Mouse (Mus musculus) left cerebral cortex, adult 18-20 months (tissue): ENCODE measurements around the gene Fam57b. TPM values are rescaled to one million over a fixed set of nuclear protein-coding genes. Genes with fewer than 3 reads are reported as not detected.

Experiments used
- DNase-seq, 2 experiments: peaks; one replicate each; pipeline ENCODE4 v3.0.0; 2021 to 2022; ENCODE audit warnings: low spot score in 2 of 2, mixed read lengths in 1 of 2
- long read RNA-seq, 2 experiments: library from polyadenylated mRNA; stranded (forward); transcript quantifications; one replicate each; pipeline ENCODE4 v2.0.0; 2021
- total RNA-seq, 2 experiments: library from RNA; stranded (reverse); gene quantifications; 2 replicates each; pipeline ENCODE4 v1.2.3; 2021

Fam57b gene
- 10 to 100 TPM; 63.0 to 65.5 TPM for total RNA-seq
- long read RNA-seq, experiment 1, transcript Fam57b-201 (5 exons, 2,328 nt) = major isoform, 12 of 23 reads
- long read RNA-seq, experiment 1, partial matches to known transcripts = 9 of 23 reads
- long read RNA-seq, experiment 1, other reads (novel, unspliced or antisense) = 2 of 23 reads
- long read RNA-seq, experiment 2, transcript Fam57b-201 (5 exons, 2,328 nt) = major isoform, 11 of 21 reads
- long read RNA-seq, experiment 2, partial matches to known transcripts = 8 of 21 reads
- long read RNA-seq, experiment 2, other reads (novel, unspliced or antisense) = 1 of 21 reads

DNA sequence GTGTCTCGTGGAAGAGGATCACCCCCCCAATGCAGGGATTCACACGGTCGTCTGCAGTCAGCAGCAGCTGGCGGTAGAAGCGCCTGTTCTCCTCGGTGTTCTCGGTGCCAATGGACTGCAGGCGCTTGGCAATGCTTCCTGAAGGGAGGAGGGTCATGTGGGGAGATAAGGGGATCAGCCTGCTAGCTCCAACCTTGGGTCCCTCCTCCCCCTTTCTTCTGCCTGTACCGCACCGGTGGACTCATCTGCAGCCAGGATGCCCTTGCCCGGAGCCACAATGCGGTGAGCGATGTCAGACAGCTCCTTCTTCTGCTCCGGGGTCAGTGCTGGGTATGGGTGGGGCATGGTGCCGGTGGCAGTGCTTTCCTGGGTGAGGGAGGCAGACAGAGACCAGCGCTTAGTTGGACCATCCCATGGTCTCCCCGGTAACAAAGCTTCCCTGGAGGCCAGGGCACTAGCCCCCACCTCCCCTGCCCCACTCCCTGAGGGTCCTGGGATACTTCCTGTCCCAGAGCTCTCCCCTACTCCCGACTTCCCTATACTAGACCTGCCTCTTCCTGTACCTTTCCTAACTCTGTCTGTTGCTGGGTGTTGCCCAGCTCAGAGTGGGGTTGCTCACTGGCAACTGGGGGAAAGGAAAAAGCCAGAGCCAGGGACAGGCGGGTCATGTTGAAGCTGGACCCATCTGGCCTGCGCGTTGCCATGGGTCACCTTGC is at the start of gene Fam57b:
Gene Fam57b, plus strand, starts transcription at position 258 of the 716 bp plus-strand sequence.
- no peak for DNase-seq

DNA sequence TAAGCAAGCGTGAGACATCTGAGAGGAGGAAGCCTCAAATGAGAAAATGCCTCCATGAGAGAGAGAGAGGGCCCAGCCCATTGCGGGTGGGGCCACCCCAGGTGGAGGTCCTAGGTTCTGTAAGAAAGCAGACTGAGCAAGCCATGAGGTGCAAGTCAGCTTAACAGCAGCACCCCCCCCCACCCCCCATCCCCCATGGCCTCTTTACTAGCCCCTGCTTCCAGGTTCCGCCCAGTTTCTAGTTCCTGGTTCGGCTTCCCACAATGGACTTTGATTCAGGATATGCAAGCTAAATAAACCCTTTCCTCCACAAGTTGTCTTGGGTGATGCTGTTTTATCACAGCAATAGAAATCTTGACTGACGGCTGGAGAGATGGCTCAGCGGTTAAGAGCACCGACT is 48.6 kb upstream of the Fam57b start:
- no peak for DNase-seq

DNA sequence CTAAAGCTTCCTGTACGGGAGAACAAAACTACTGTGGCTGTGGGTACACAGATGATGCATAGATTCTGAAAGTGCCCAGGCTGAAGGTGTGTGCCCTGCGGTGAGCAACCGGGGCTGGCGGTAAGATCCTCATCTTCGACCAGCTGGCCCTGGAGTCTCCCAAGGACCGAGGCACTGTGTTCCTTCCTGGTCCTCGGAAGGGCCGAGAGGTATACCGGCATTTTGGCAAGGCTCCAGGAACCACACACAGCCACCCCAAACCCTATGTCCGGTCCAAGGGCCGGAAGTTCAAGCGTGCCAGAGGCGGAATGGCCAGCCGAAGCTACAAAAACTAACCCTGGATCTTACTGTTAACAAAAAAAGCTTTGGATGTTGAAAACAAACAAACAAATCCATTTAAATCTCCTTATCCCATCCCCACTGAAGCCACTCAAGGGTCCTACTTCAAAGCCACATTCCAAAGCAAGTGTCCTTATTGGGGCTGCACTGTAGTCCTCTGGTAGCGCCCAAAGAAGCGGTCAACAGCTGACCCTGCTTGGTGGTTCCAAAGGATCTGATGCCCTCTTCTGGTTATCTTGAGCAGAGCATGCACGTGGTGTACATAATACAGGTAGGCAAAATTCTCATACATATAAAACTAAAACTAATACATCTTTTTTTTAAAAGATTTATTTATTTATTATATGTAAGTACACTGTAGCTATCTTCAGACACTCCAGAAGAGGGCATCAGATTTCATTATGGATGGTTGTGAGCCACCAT is 47.7 kb upstream of the Fam57b start:
- no peak for DNase-seq

DNA sequence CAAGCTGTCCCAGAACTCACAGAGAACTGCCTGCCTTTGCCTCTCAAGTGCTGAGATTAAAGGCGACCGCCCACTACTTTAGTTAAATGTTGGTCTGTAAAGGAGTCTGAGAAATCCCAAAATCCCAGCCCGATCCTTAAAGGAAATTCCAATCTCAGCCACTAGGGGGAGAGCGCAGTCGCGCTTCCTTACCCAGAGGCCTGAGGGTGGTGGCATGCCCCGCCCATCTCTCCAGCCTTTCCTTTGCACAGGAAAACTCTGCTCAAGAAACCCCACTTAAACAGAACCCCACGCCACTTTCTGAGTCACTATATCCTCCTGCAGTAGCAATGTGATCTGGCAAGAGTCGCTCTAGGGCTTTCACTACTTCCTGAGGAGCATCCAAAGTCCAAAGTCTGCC is 42.6 kb upstream of the Fam57b start:
- DNase-seq = peak; percentile 71 to 78

DNA sequence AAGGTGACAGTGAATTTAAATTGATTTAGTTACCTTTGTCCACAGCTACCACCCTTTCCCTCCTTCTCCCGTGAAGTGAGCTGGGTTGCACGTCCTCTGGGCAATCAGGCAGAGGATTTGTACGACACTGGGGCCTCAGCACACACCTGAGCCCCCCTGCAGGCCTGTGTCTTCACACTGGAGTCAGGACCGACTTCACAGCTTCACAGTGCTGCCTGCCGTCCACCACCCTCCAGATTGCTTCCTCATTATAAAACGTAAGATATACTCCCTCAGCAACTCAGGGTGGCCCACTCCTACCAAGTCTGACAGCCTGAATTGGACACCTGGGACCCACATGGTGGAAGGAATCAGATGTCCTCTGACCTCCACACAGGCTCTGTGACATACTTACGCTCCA is 38.9 kb upstream of the Fam57b start:
- no peak for DNase-seq

DNA sequence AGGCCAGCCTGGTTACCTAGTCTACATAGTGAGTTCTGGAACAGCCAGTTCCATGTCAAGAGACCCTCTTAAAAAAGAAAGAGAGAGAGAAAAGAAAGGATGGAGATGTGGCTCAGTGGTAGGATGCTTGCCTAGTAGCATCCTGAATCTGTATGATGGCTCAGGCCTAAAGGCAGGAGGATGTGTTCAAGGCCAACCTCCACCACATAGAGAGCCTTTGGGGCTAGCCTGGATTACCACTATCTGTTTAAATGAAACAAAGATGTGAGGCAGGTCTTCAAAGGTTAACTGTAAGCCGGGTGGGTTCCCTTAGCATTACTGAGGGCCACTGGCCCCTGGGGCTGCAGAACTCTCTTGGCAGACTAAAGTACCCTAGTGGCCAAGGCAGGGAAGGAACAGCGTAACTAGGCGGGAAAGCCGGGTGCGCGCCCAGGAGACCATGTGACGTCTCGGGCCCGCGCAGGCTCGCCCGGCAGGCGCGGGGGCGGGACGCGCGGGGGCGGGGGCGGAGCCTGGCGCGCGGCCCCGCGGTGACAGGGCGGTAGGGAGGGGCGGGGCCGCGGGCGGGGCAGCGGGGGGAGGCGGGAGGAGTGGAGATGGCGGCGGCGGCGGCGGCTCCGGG is 38.3 kb upstream of the Fam57b start, which contains the start of gene Mapk3:
Gene Mapk3, plus strand, starts transcription at position 552 of the 622 bp plus-strand sequence.
- DNase-seq = peak; percentile 78 to 83

DNA sequence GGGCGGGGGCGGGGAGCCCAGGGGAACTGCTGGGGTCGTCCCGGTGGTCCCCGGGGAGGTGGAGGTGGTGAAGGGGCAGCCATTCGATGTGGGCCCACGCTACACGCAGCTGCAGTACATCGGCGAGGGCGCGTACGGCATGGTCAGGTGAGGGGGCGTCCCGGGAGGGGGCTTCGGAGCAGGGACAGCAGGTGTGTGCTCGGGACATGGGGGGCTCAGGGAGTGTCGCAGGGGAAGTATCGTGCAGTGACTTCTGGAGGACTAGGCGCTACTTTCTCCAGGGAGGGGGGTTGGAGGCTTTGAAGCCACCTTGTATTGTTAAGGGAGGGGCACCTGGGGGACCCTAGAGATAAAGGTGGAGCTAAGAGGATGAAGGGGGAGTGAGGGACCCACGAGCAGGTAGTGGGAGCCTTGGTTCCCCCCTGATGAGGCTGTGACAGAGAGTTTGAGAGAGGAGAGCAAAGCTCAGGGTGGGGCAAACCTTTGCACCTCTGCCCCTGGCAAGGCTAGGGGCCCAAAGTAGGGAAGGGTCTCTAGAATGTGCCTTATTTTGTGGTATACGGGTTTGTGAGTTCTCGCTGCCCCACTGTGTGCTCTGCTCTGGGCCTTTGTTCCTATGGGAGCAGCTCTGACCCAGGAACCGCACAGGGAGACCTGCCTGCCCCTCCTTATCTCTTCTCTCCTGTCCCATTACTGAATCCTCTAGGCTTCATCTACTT is 37.6 kb upstream of the Fam57b start:
- DNase-seq = no peak

DNA sequence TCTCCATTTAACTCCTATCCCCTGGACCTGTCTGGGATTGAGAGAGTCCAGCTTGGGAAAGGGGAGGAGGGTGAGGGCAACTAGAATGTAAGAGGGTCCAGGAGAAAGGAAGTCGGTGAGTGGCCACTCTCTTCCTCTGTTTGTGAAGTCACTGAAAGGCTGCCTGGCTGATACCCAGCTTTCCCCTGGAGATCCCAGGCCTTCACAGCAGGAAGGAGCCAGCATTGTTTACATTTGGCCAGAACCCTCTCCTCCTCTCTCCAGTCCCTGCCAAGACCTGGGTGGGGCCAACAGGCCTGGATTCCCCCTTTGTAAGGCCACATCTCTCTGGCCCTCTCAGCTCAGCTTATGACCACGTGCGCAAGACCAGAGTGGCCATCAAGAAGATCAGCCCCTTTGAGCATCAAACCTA is 37.1 kb upstream of the Fam57b start:
- no peak for DNase-seq

DNA sequence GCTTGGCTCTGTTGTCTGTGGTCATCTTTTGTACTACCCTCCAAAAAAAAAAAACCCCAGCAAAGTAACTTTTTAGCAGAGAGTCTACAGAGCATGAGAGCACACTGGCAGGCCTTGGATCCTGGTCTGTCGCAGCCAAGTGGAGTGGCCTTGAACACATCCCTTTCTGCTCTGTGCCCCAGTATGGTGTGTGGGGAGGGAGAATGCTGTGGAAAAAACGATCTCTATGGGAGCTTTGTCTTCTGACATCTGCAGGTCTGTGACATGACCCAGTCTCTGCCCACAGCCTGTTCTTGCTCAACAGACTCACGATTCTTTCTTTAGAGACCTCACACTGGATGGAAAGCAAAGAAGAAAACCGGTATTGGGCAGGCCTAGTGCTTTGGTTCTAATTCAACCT is 36.5 kb upstream of the Fam57b start:
- no peak for DNase-seq

DNA sequence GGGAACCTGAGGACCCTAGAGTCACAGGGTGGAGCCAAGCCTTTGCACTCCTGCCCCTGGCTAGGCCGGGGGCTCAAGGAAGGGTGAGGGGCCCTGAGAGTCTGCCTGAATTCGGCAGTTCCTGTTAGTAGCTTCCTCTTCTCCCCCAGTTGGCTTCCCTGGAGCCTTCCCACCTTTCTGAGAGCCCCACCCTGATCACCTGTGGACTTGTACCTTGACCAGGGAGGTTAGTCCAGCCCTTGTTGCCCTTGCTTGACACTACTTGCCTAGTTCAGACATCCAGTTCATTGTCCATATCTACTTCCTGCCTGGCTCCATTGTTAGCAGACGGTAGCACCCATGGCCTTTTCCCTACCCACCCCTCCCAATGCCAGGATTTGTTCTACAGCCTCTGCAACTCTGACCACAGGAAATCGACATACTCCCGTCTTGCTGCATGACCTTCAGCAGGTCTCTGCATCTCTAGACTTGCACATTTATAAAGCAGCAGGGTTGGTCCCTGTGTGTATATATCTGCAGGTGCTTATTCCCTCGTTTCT is 35.9 kb upstream of the Fam57b start:
- DNase-seq = no peak

DNA sequence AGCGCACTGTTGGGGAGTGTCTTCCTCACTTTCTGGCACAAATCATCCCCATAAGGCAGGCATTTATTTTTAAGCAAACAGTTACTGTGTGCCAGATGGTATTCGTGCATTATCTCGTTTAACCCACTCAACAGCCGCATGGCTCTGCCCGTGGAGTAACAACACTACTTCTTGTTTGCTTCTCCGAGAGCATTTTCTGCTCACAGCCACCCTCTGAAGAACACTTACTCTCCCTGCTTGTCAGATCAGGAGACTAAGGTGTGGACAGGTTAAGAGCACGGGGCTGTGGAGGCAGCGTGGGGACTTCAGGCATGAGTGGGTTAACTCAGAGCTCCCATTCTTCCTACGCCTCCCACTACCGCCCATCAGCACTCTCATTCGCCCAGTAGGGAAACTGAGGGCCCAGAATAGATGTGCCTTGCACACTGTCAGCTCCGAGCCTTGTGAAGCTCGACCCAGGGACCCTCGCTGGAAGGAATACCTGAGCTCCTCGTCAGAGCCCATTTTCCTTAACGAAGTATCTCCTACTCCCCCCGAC is 34.9 kb upstream of the Fam57b start:
- peak in 1 of 2 experiments; percentile 58 for DNase-seq

DNA sequence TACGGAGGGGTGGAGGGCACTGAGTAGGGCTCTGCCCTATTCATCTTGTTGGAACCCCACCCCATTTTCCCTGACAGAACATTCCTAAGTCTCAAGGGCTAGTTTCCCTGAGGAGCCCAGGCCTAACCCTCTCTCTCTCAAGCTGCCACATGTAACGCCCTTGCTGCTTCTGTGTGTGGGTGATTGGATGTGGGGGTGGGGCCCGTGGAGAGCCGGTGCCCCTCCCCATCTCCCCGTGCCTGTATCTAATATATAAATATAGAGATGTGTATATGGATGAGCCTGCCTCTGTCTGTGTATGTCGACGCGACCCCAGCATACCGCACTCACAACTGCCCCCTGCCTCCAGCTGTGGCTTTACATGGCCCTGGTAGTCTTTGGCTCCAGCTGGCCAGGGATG is 31.9 kb upstream of the Fam57b start:
- DNase-seq = no peak

DNA sequence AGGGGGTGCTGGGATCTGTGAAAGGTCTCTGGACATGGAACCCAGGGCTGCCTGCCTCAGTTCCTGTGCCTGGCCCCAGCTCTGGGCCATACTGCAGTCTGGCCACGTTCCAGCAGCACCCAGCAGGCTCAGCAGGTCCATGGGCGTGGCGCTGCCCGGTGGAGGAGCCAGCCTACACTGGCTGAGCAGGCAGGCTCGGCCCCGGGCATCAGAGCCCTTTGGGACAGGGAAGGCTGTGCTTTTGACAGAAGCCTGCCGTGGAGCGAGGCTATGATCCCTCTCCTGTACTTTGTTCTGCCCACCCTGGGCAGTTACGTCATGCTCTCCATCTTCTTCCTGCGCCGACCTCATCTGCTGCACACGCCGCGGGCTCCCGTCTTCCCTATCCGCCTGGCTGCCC is 31.3 kb upstream of the Fam57b start, which contains the start of gene Gdpd3:
Gene Gdpd3, plus strand, starts transcription at position 134 of the 400 bp plus-strand sequence.
- DNase-seq = no peak

DNA sequence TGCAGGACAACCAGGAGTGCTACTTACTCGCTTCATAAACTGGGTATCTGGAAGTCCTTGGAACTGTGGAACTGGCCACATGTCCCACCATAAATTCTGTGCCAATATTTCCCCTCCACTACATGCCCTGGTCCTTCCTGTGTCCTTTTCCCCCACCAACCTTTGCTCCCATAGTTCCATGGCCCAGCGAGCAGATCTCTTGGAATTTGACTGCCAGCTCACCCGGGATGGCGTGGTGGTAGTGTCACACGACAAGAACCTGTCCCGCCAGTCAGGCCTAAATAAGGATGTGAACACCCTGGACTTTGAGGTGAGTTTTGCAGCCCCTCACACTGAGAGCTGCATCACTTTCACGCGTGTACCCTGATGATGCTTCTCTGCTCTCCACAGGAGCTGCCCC is 30.5 kb upstream of the Fam57b start:
- DNase-seq = no peak

DNA sequence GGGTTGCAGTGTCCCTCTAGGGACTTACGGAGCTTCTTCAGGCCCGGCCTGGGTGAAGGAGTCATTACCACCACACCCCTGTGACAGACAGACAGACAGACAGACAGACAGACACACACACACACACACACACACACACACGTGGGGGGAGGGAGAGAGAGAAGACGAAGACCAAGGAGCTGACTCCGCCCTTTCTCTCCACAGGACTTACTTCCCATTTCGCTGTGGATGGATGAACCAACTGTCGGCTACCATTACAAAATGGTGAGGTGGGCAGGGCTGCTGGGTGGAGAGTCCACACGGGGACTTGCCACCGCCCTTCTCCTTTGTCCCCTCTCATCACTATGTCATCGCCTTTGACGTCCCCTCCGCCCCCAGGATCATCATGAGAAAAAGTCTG is 26.7 kb upstream of the Fam57b start:
- no peak for DNase-seq

DNA sequence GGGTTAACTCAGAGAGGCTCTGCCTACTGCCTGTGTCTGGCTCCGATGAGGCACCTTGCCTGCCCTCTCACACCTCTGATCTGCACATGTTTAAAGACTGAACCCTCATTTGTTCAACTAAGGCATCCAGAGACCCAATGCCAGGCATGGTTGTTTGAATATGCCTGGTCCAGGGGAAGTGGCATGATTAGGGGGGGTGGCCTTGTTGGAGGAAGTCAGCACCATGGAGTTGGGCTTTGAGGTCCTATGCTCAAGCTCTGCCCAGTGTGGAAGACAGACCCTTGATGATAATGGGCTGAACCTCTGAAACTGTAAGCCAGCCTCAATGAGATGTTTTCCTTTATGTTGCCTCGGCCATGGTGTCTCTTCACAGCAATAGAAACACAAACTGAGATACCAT is 24.1 kb upstream of the Fam57b start:
- no peak for DNase-seq

DNA sequence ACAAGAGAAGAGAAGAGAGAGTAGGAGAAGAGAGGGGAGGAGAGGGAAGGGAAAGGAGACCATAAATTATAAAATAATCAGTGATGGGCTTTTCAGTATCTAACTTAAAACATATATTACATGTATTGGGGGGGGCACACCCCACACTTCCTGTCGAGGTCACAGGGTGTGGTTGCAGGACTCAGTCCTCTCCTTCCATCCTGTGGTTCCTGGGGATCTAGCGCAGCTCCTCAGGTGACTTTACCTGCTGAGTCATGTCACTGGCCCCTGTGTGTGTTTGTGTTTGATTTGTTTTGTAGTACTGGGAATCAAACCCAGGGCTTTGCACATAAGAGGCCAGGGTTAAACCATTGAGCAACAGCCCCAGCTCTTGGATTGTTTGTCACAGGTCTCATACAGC is 23.0 kb upstream of the Fam57b start:
- DNase-seq = no peak

DNA sequence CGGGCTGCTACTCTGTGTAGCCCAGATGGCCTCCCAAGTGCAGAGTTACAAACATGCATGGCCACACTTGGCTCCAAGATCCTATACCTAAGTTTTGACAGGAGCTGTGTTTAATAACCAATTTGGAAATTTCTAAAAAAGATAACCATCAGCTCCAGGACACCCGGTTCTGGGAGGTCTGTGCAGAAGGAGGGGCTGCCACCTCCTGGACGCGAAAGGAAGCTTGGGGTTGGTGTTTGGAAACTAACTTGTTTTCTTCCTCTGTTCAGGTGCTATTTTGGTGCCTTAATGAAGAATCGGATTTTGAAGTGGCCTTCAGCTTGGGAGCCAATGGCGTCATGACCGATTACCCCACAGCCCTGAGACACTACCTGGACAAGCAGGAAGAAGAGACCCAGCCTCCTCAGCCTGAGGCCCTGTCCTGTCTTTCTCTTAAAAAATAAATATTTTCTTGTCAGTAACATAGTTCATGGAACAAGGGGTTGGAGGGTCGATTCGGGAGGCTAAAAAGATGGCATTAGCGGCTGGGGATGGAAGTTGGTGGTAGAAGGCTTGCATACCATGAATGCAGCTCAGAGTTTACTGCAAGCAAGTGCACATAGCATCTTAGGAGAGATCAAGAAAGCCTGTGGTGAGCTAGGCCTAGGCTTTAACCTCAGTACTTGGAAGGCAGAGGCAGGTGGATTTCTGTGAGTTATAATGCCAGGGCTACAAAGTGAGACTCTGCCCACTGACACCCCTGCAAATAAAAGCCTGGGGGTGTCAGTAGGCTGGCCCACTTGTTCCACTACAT is 22.1 kb upstream of the Fam57b start:
- DNase-seq = no peak

DNA sequence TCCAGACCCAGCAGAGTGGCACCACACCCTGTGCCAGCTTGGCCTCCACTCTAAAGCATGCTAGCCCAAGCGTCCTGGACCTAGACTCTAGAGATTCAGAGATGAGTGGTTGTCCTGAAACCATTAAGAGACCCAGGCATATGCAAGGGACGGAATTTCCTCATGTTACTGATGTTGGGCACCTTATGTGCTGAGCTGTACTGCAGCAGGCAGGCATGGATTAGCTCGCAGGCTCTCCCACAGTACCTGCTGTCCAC is 21.6 kb upstream of the Fam57b start:
- DNase-seq = no peak

DNA sequence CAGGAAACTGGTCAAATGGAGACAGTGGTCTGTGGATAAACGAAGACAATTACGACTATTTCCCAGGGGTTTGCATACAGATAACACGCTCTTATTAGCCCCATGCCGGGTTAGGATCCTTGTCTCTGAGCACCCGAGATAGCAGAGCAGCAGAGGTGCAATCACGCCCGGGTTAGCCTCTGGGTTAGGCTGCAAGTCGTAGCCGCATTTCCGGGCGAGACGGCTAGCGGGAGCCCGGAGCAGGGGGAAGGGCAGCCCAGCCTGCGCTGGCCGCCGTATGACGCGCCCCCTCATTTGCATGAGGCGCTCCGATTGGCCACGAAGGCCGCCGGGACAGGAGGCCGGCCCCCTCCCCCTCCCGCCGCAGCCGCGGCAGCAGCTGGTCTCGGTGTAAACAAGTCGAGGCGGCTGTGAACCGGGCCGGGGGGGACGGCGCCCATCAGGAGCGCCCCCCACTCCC is 20.8 kb upstream of the Fam57b start, which contains the start of gene Ypel3:
Gene Ypel3, plus strand, starts transcription at position 358 of the 460 bp plus-strand sequence.
- peak; percentile 92 to 96 for DNase-seq
